Mouse (Mus musculus) layer of hippocampus, postnatal 10 days (tissue): Measurements from ENCODE around the gene Maml3. TPM values are rescaled to one million over a fixed set of nuclear protein-coding genes. Genes with fewer than 3 reads are reported as not detected.

Experiments used
- DNase-seq, 2 experiments: peaks; one replicate each; pipeline ENCODE4 v3.0.0; 2021; ENCODE audit warnings: low spot score in 2 of 2
- total RNA-seq, 2 experiments: library from RNA; stranded (reverse); gene quantifications; 2 replicates each; pipeline ENCODE4 v1.2.3; 2021

Maml3 gene
- total RNA-seq, 2 experiments from 2014 or later, result 6.5 to 7.2 TPM

GRCm38 (mm10) chr3:51880506-51881036 lies 224.3 kb downstream of the Maml3 start:
- DNase-seq, result no peak

- no peak for DNase-seq
These were observed 225.7 kb downstream of the Maml3 start for GRCm38 (mm10) chr3:51879211-51879610.

GRCm38 (mm10) chr3:51878577-51878976 lies 226.3 kb downstream of the Maml3 start:
- DNase-seq, result no peak

GRCm38 (mm10) chr3:51876729-51877128 lies 228.1 kb downstream of the Maml3 start:
- DNase-seq, result no peak

- DNase-seq, result no peak
These were observed 229.2 kb downstream of the Maml3 start for GRCm38 (mm10) chr3:51875629-51876028.

- DNase-seq, result no peak
These were observed 230.6 kb downstream of the Maml3 start for GRCm38 (mm10) chr3:51874252-51874651.

GRCm38 (mm10) chr3:51872771-51873170 lies 232.1 kb downstream of the Maml3 start:
- no peak for DNase-seq

GRCm38 (mm10) chr3:51871346-51871745 lies 233.5 kb downstream of the Maml3 start:
- no peak for DNase-seq

- DNase-seq, result no peak
These were observed 234.9 kb downstream of the Maml3 start for GRCm38 (mm10) chr3:51869980-51870379.

- DNase-seq, result no peak
These were observed 236.0 kb downstream of the Maml3 start for GRCm38 (mm10) chr3:51868857-51869256.

GRCm38 (mm10) chr3:51866446-51866845 lies 238.4 kb downstream of the Maml3 start:
- no peak for DNase-seq

GRCm38 (mm10) chr3:51861631-51862030 lies 243.2 kb downstream of the Maml3 start:
- DNase-seq, result no peak

GRCm38 (mm10) chr3:51860458-51860857 lies 244.4 kb downstream of the Maml3 start:
- DNase-seq, result no peak

- DNase-seq, result no peak
These were observed 245.7 kb downstream of the Maml3 start for GRCm38 (mm10) chr3:51859208-51859607.

- DNase-seq, result no peak
These were observed 250.7 kb downstream of the Maml3 start for GRCm38 (mm10) chr3:51854152-51854551.

GRCm38 (mm10) chr3:51853610-51854009 lies 251.3 kb downstream of the Maml3 start:
- DNase-seq, result no peak

GRCm38 (mm10) chr3:51852692-51853091 lies 252.2 kb downstream of the Maml3 start:
- DNase-seq, result no peak

GRCm38 (mm10) chr3:51851596-51851995 lies 253.3 kb downstream of the Maml3 start:
- DNase-seq, result no peak

- no peak for DNase-seq
These were observed 255.4 kb downstream of the Maml3 start for GRCm38 (mm10) chr3:51849462-51849861.

GRCm38 (mm10) chr3:51847262-51847661 lies 257.6 kb downstream of the Maml3 start:
- DNase-seq, result no peak

GRCm38 (mm10) chr3:51844255-51844654 lies 260.6 kb downstream of the Maml3 start:
- DNase-seq, result no peak

GRCm38 (mm10) chr3:51842140-51842539 lies 262.7 kb downstream of the Maml3 start:
- no peak for DNase-seq

GRCm38 (mm10) chr3:51841598-51841997 lies 263.3 kb downstream of the Maml3 start:
- no peak for DNase-seq

- no peak for DNase-seq
These were observed 263.7 kb downstream of the Maml3 start for GRCm38 (mm10) chr3:51841177-51841576.
